Mouse (Mus musculus) lung, postnatal 0 days (tissue): ENCODE data around the gene Ppp1r1a.

Source experiments
- CTCF ChIP-seq: IDR thresholded peaks from 2 replicates; pipeline ENCODE4 v1.5.1; 2016; ENCODE audit warnings: antibody characterized with exemption, mild to moderate bottlenecking
- EP300 ChIP-seq: IDR thresholded peaks from 2 replicates; pipeline ENCODE4 v1.6.1; 2016; ENCODE audit warnings: antibody characterized with exemption, mild to moderate bottlenecking, control low read depth

DNA sequence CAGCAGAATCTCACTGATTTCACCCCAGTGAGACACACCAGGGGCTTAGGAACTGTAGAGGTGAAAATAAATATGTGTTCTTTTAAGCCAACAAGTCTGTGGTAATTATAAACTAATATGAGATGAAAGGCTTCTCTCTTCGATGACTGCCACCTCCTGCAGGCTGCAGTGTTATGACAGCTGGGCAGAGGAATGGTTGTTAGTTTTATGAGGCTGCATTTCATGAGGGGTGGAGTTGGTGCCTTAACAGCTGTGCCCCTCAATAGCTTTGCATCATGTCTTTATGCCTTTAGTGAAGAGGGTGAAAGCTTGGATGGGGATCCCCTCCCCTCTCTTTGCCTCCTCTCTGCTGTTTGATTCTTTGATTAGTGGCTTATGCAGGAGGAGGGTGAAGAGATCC is 13.2 kb upstream of the Ppp1r1a start:
- TF ChIP-seq CTCF (no peak), EP300 (no peak)
